Mouse (Mus musculus): Measurements from ENCODE around the gene Otud7b. TPM values are rescaled to one million over a fixed set of nuclear protein-coding genes. Genes with fewer than 3 reads are reported as not detected.

The Otud7b gene
- polyA plus RNA-seq, 1 experiment from 2014 or later, result 12.1 TPM

DNA sequence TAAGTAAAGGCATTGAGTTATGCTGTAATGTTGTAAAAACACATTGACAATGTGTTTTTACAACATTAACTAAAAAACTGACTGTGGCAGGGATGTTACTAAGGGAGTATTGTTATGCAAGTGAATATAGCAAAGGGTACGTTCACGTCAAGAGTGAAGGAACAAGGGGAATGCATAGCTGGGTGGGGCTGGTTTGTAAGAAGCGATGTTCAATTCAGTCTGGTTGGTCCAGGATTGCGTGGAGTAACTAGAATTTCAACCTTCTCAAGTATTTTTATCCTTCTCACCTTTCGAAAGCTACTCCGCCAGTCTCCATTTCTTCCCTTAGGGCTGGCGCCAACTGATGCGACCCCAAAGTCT is 446 bp upstream of the Otud7b start:
- WGBS, result 5% methylated on average over 8 of the region's 8 CpGs
- ATAC-seq (replicated peaks; ENCODE audit: insufficient number of reproducible peaks, low FRiP score, low TSS enrichment, low read depth) (peak; percentile 49; the same call in 1 of the 2 replicates), DNase-seq (ENCODE audit: low spot score) (no peak)
- Histone ChIP-seq H3K4me2 (ENCODE audit: low read depth, low read length) (peak overlapping the region; percentile 74), H3K4me1 (ENCODE audit: control insufficient read depth, insufficient read depth, low read length) (no peaks in the 10 kb centered on the region), H3K9ac (replicated peaks; ENCODE audit: low read length) (peak overlapping the region; percentile 92), H3K9me3 (replicated peaks; ENCODE audit: control insufficient read depth, low read length) (no peaks in the 10 kb centered on the region), H3K36me3 (replicated peaks; ENCODE audit: control insufficient read depth, insufficient read depth, low read depth, low read length) (no peaks in the 10 kb centered on the region), H3K27ac (replicated peaks; ENCODE audit: low read depth, low read length) (peak overlapping the region; percentile 87), H3K27me3 (ENCODE audit: control insufficient read depth, insufficient read depth, low read length) (no peaks in the 10 kb centered on the region), H3K4me3 (ENCODE audit: low read depth, low read length) (peak overlapping the region; percentile 89)

DNA sequence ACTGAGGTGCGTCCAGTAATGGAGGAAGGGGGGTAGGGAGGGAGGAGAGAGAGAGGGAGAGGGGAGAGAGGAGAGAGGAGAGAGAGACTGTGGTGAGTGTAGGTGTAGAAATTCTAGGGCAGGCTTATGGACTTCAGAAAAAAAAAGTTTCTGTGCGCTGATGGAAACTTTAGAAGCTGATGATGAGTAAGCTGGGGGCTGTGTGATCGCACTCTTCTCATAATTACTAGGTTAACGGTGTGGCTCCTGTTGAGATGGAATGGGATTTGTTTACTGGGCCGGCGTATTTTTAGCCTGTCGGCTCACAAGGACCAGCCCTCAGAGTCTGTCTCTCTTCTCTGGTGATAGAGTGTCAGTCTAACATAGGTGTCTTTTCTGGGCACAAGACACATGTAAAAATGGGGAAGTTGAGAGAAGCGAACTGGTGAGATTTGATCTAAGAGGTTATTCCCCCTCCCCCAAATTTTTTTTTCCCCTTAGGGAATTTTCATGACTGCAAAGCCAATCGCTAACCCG is 963 bp downstream of the Otud7b start:
- DNase-seq (ENCODE audit: low spot score) (peak; percentile 17), ATAC-seq (replicated peaks; ENCODE audit: insufficient number of reproducible peaks, low FRiP score, low TSS enrichment, low read depth) (0 out of 2 replicates have a peak, but pooled peaks have one; percentile 11)
- peak overlapping the region; percentile 87; the same call in 1 of the 2 replicates for H3K27ac ChIP-seq (replicated peaks; ENCODE audit: low read depth, low read length)
- peak overlapping the region; percentile 89 for H3K4me3 ChIP-seq (ENCODE audit: low read depth, low read length)
- peak overlapping the region; percentile 74 for H3K4me2 ChIP-seq (ENCODE audit: low read depth, low read length)
- peak overlapping the region; percentile 92 for H3K9ac ChIP-seq (replicated peaks; ENCODE audit: low read length)
- no peaks in the 10 kb centered on the region for H3K36me3 ChIP-seq (replicated peaks; ENCODE audit: control insufficient read depth, insufficient read depth, low read depth, low read length)
- H3K27me3 ChIP-seq (ENCODE audit: control insufficient read depth, insufficient read depth, low read length), result no peaks in the 10 kb centered on the region
- H3K4me1 ChIP-seq (ENCODE audit: control insufficient read depth, insufficient read depth, low read length), result no peaks in the 10 kb centered on the region
- no peaks in the 10 kb centered on the region for H3K9me3 ChIP-seq (replicated peaks; ENCODE audit: control insufficient read depth, low read length)
- 7% methylated on average over 10 of the region's 10 CpGs for WGBS

GRCm38 (mm10) chr3:96106151-96106550 is 1.8 kb downstream of the Otud7b start:
- no peak overlapping the region for H3K4me3 ChIP-seq (ENCODE audit: low read depth, low read length)
- no peaks in the 10 kb centered on the region for H3K36me3 ChIP-seq (replicated peaks; ENCODE audit: control insufficient read depth, insufficient read depth, low read depth, low read length)
- WGBS, result 92% methylated on average over 4 of the region's 4 CpGs
- no peak overlapping the region for H3K27ac ChIP-seq (replicated peaks; ENCODE audit: low read depth, low read length)
- no peak overlapping the region for H3K9ac ChIP-seq (replicated peaks; ENCODE audit: low read length)
- ATAC-seq (replicated peaks; ENCODE audit: insufficient number of reproducible peaks, low FRiP score, low TSS enrichment, low read depth) (no peak), DNase-seq (ENCODE audit: low spot score) (no peak)
- H3K4me1 ChIP-seq (ENCODE audit: control insufficient read depth, insufficient read depth, low read length), result no peaks in the 10 kb centered on the region
- H3K9me3 ChIP-seq (replicated peaks; ENCODE audit: control insufficient read depth, low read length), result no peaks in the 10 kb centered on the region
- H3K4me2 ChIP-seq (ENCODE audit: low read depth, low read length), result no peak overlapping the region
- H3K27me3 ChIP-seq (ENCODE audit: control insufficient read depth, insufficient read depth, low read length), result no peaks in the 10 kb centered on the region

- no peaks in the 10 kb centered on the region for H3K9me3 ChIP-seq (replicated peaks; ENCODE audit: control insufficient read depth, low read length)
- no peak overlapping the region for H3K9ac ChIP-seq (replicated peaks; ENCODE audit: low read length)
- H3K27ac ChIP-seq (replicated peaks; ENCODE audit: low read depth, low read length), result no peak overlapping the region
- H3K36me3 ChIP-seq (replicated peaks; ENCODE audit: control insufficient read depth, insufficient read depth, low read depth, low read length), result no peaks in the 10 kb centered on the region
- no peak overlapping the region for H3K4me3 ChIP-seq (ENCODE audit: low read depth, low read length)
- 62% methylated on average over 3 of the region's 3 CpGs for WGBS
- H3K27me3 ChIP-seq (ENCODE audit: control insufficient read depth, insufficient read depth, low read length), result no peaks in the 10 kb centered on the region
- no peaks in the 10 kb centered on the region for H3K4me1 ChIP-seq (ENCODE audit: control insufficient read depth, insufficient read depth, low read length)
- DNase-seq (ENCODE audit: low spot score) (no peak), ATAC-seq (replicated peaks; ENCODE audit: insufficient number of reproducible peaks, low FRiP score, low TSS enrichment, low read depth) (no peak)
- H3K4me2 ChIP-seq (ENCODE audit: low read depth, low read length), result no peak overlapping the region
Observed at GRCm38 (mm10) chr3:96108315-96108714, 4.0 kb downstream of the Otud7b start.

- no peak overlapping the region for H3K4me3 ChIP-seq (ENCODE audit: low read depth, low read length)
- no peaks in the 10 kb centered on the region for H3K36me3 ChIP-seq (replicated peaks; ENCODE audit: control insufficient read depth, insufficient read depth, low read depth, low read length)
- H3K9me3 ChIP-seq (replicated peaks; ENCODE audit: control insufficient read depth, low read length), result no peaks in the 10 kb centered on the region
- no peak overlapping the region for H3K27ac ChIP-seq (replicated peaks; ENCODE audit: low read depth, low read length)
- H3K9ac ChIP-seq (replicated peaks; ENCODE audit: low read length), result no peak overlapping the region
- ATAC-seq (replicated peaks; ENCODE audit: insufficient number of reproducible peaks, low FRiP score, low TSS enrichment, low read depth) (no peak), DNase-seq (ENCODE audit: low spot score) (no peak)
- 47% methylated on average over 3 of the region's 3 CpGs for WGBS
- no peaks in the 10 kb centered on the region for H3K27me3 ChIP-seq (ENCODE audit: control insufficient read depth, insufficient read depth, low read length)
- H3K4me1 ChIP-seq (ENCODE audit: control insufficient read depth, insufficient read depth, low read length), result no peaks in the 10 kb centered on the region
- no peak overlapping the region for H3K4me2 ChIP-seq (ENCODE audit: low read depth, low read length)
Observed at GRCm38 (mm10) chr3:96113251-96113650, 8.9 kb downstream of the Otud7b start.

- no peak overlapping the region for H3K4me3 ChIP-seq (ENCODE audit: low read depth, low read length)
- H3K4me2 ChIP-seq (ENCODE audit: low read depth, low read length), result no peak overlapping the region
- ATAC-seq (replicated peaks; ENCODE audit: insufficient number of reproducible peaks, low FRiP score, low TSS enrichment, low read depth) (no peak), DNase-seq (ENCODE audit: low spot score) (no peak)
- H3K27me3 ChIP-seq (ENCODE audit: control insufficient read depth, insufficient read depth, low read length), result no peaks in the 10 kb centered on the region
- H3K9ac ChIP-seq (replicated peaks; ENCODE audit: low read length), result no peak overlapping the region
- H3K4me1 ChIP-seq (ENCODE audit: control insufficient read depth, insufficient read depth, low read length), result no peaks in the 10 kb centered on the region
- H3K27ac ChIP-seq (replicated peaks; ENCODE audit: low read depth, low read length), result no peak overlapping the region
- no peaks in the 10 kb centered on the region for H3K36me3 ChIP-seq (replicated peaks; ENCODE audit: control insufficient read depth, insufficient read depth, low read depth, low read length)
- WGBS, result 81% methylated on average over 2 of the region's 2 CpGs
- no peaks in the 10 kb centered on the region for H3K9me3 ChIP-seq (replicated peaks; ENCODE audit: control insufficient read depth, low read length)
Observed at GRCm38 (mm10) chr3:96118142-96118541, 13.8 kb downstream of the Otud7b start.

DNA sequence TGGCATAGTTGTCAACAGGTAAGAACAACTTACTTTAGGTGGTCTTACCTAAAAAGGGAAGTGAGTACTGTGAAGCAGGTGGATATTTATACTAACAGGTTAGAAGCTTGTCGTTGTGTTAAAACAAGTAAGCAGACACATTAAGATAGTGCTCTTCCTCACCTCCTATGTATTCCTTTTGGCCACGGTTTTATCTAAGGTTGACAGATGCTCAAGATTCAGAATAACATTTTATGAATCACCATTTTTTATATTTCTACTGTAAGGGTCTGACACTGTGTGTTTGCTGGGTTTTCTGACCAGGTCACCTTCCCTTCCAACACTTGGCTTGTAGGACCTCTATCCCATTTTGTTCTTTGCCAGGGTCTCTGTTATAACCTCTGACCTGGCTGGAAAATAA is 14.4 kb downstream of the Otud7b start:
- Histone ChIP-seq H3K36me3 (replicated peaks; ENCODE audit: control insufficient read depth, insufficient read depth, low read depth, low read length) (no peaks in the 10 kb centered on the region), H3K9ac (replicated peaks; ENCODE audit: low read length) (no peak overlapping the region), H3K4me1 (ENCODE audit: control insufficient read depth, insufficient read depth, low read length) (no peaks in the 10 kb centered on the region), H3K9me3 (replicated peaks; ENCODE audit: control insufficient read depth, low read length) (no peaks in the 10 kb centered on the region), H3K4me3 (ENCODE audit: low read depth, low read length) (no peak overlapping the region), H3K27ac (replicated peaks; ENCODE audit: low read depth, low read length) (no peak overlapping the region), H3K27me3 (ENCODE audit: control insufficient read depth, insufficient read depth, low read length) (no peaks in the 10 kb centered on the region), H3K4me2 (ENCODE audit: low read depth, low read length) (no peak overlapping the region)
- DNase-seq (ENCODE audit: low spot score) (no peak), ATAC-seq (replicated peaks; ENCODE audit: insufficient number of reproducible peaks, low FRiP score, low TSS enrichment, low read depth) (no peak)
- WGBS, result 98% methylated on average over 2 of the region's 2 CpGs

GRCm38 (mm10) chr3:96124235-96124634 is 19.9 kb downstream of the Otud7b start:
- WGBS, result 90% methylated on average over 5 of the region's 5 CpGs
- no peak for ATAC-seq (replicated peaks; ENCODE audit: insufficient number of reproducible peaks, low FRiP score, low TSS enrichment, low read depth)

More at GRCm38 (mm10) chr3:96124235-96124634, 19.9 kb downstream of the Otud7b start:
- DNase-seq (ENCODE audit: low spot score), result no peak
- no peaks in the 10 kb centered on the region for H3K9me3 ChIP-seq (replicated peaks; ENCODE audit: control insufficient read depth, low read length)
- H3K4me2 ChIP-seq (ENCODE audit: low read depth, low read length), result no peak overlapping the region
- H3K36me3 ChIP-seq (replicated peaks; ENCODE audit: control insufficient read depth, insufficient read depth, low read depth, low read length), result no peaks in the 10 kb centered on the region
- H3K4me3 ChIP-seq (ENCODE audit: low read depth, low read length), result no peak overlapping the region
- H3K27me3 ChIP-seq (ENCODE audit: control insufficient read depth, insufficient read depth, low read length), result no peaks in the 10 kb centered on the region
- no peak overlapping the region for H3K9ac ChIP-seq (replicated peaks; ENCODE audit: low read length)
- H3K27ac ChIP-seq (replicated peaks; ENCODE audit: low read depth, low read length), result no peak overlapping the region
- H3K4me1 ChIP-seq (ENCODE audit: control insufficient read depth, insufficient read depth, low read length), result no peaks in the 10 kb centered on the region
